Mouse (Mus musculus) cerebellum, adult 2 months (tissue): Measurements from ENCODE around the gene Ccdc86. TPM values are rescaled to one million over a fixed set of nuclear protein-coding genes. Genes with fewer than 3 reads are reported as not detected.

Experiments used
- DNase-seq, 2 experiments: peaks; one replicate each; pipeline ENCODE4 v3.0.0; 2021
- H3K27ac ChIP-seq: fragments of 200-500 bp; 2 replicates; pipeline ENCODE4 v1.5.1; 2012; ENCODE audit warnings: low read length, control low read depth, inconsistent platforms; ENCODE audit not compliant: insufficient read depth
- H3K27me3 ChIP-seq: fragments of 200-500 bp; 2 replicates; pipeline ENCODE4 v1.6.1; 2012; ENCODE audit warnings: inconsistent platforms, mild to moderate bottlenecking, low read length, moderate library complexity; ENCODE audit not compliant: control insufficient read depth, insufficient read depth
- H3K4me1 ChIP-seq: fragments of 200-500 bp; 2 replicates; pipeline ENCODE4 v1.6.1; 2011; ENCODE audit warnings: low read length; ENCODE audit not compliant: control insufficient read depth, insufficient read depth
- H3K4me3 ChIP-seq: fragments of 200-500 bp; replicated peaks from 2 replicates; pipeline ENCODE3; 2011; ENCODE audit warnings: mild to moderate bottlenecking, low read depth, low read length, control low read depth; ENCODE audit not compliant: insufficient read depth
- CTCF ChIP-seq: fragments of 200-500 bp; IDR thresholded peaks from 2 replicates; pipeline ENCODE4 v1.5.1; 2011; ENCODE audit warnings: low read depth, mild to moderate bottlenecking, control low read depth, low read length, moderate library complexity, borderline replicate concordance; ENCODE audit not compliant: insufficient read depth
- POLR2A ChIP-seq: fragments of 200-500 bp; IDR thresholded peaks from 2 replicates; pipeline ENCODE4 v1.6.1; 2011; ENCODE audit warnings: low read length, control low read depth, borderline replicate concordance; ENCODE audit not compliant: insufficient read depth
- WGBS: fragments of 180-500 bp; shearing (Covaris S2); methylation state at CpG from one replicate; pipeline ENCODE4 v1.1.7; 2018; 5-methylcytosine and 5-hydroxymethylcytosine counted together
- polyA plus RNA-seq: library from polyadenylated mRNA; depleted of rRNA; stranded (reverse); fragments of >200 nt; gene quantifications from 2 replicates; pipeline ENCODE4 v1.2.3, GENCODE M21; 2012

Ccdc86 gene
- polyA plus RNA-seq, 1 experiment: 5.3 TPM

GRCm38 (mm10) chr19:10979184-10980168 is 30.4 kb upstream of the Ccdc86 start:
- Histone ChIP-seq H3K4me3 (no peak overlapping the region), H3K27me3 (no peaks in the 10 kb centered on the region; the same call in 1 of the 2 replicates), H3K27ac (no peak overlapping the region), H3K4me1 (no peaks in the 10 kb centered on the region)
- TF ChIP-seq CTCF (peak; percentile 74), POLR2A (no peak)
- DNase-seq: peak; percentile 72 to 73
- WGBS: 11% methylated on average over 18 of the region's 18 CpGs

- TF ChIP-seq POLR2A (no peak), CTCF (0 out of 2 replicates have a peak, but pooled peaks have one; percentile 17)
- Histone ChIP-seq H3K4me1 (no peaks in the 10 kb centered on the region), H3K27ac (no peak overlapping the region), H3K27me3 (no peaks in the 10 kb centered on the region; the same call in 1 of the 2 replicates), H3K4me3 (no peak overlapping the region)
- 40% methylated on average over 4 of the region's 4 CpGs for WGBS
- no peak for DNase-seq
Observed at GRCm38 (mm10) chr19:10976318-10976717, 27.3 kb upstream of the Ccdc86 start.

GRCm38 (mm10) chr19:10975187-10975586 is 26.1 kb upstream of the Ccdc86 start:
- DNase-seq: no peak
- H3K27me3 ChIP-seq: no peaks in the 10 kb centered on the region; the same call in 1 of the 2 replicates
- no peak overlapping the region for H3K27ac ChIP-seq

GRCm38 (mm10) chr19:10974238-10974865 is 25.3 kb upstream of the Ccdc86 start, which contains the start of gene Ms4a10:
Ms4a10 (minus strand) TSS chr19:10974670.
- Histone ChIP-seq H3K27ac (no peak within 1 kb of the TSS), H3K4me1 (no peaks in the 10 kb centered on the region), H3K27me3 (no peaks in the 10 kb centered on the region; the same call in 1 of the 2 replicates), H3K4me3 (no peak within 1 kb of the TSS)
- TF ChIP-seq POLR2A (no peak), CTCF (no peak)
- 60% methylated on average over 4 of the region's 4 CpGs for WGBS
- no peak for DNase-seq

More at GRCm38 (mm10) chr19:10975187-10975586, 26.1 kb upstream of the Ccdc86 start:
- 81% methylated on average over 2 of the region's 2 CpGs for WGBS
- TF ChIP-seq CTCF (no peak), POLR2A (no peak)
- Histone ChIP-seq H3K4me1 (no peaks in the 10 kb centered on the region), H3K4me3 (no peak overlapping the region)

- TF ChIP-seq POLR2A (no peak), CTCF (no peak)
- H3K27me3 ChIP-seq: no peaks in the 10 kb centered on the region; the same call in 1 of the 2 replicates
Observed at GRCm38 (mm10) chr19:10973187-10973586, 24.1 kb upstream of the Ccdc86 start.

GRCm38 (mm10) chr19:10972660-10973059 is 23.6 kb upstream of the Ccdc86 start:
- DNase-seq: no peak
- no peaks in the 10 kb centered on the region; the same call in 1 of the 2 replicates for H3K27me3 ChIP-seq
- no peaks in the 10 kb centered on the region for H3K4me1 ChIP-seq
- no peak overlapping the region for H3K27ac ChIP-seq
- H3K4me3 ChIP-seq: no peak overlapping the region
- 27% methylated on average over 3 of the region's 3 CpGs for WGBS
- TF ChIP-seq POLR2A: no peak
- TF ChIP-seq CTCF: no peak

More at GRCm38 (mm10) chr19:10973187-10973586, 24.1 kb upstream of the Ccdc86 start:
- Histone ChIP-seq H3K27ac (no peak overlapping the region), H3K4me1 (no peaks in the 10 kb centered on the region), H3K4me3 (no peak overlapping the region)
- WGBS: 78% methylated on average over 2 of the region's 2 CpGs
- no peak for DNase-seq

GRCm38 (mm10) chr19:10970457-10970856 is 21.4 kb upstream of the Ccdc86 start:
- Histone ChIP-seq H3K4me1 (no peaks in the 10 kb centered on the region), H3K4me3 (no peak overlapping the region), H3K27ac (no peak overlapping the region), H3K27me3 (no peaks in the 10 kb centered on the region)
- TF ChIP-seq CTCF (no peak), POLR2A (no peak)
- 80% methylated on average over 3 of the region's 3 CpGs for WGBS
- DNase-seq: no peak
